Mouse (Mus musculus) megakaryocyte, embryonic 14.5 days (primary cell): ENCODE measurements at regions not wholly inside any gene's neighbourhood (a gene's known extent, or its start where the extent isn't known, plus 50 kb on each side); places are given as distances from the start of the nearest gene placed in this dataset.

Experiments used
- FLI1 ChIP-seq: IDR thresholded peaks from 2 replicates; pipeline ENCODE4 v1.6.1; 2012; ENCODE audit warnings: low read length, inconsistent platforms, mixed read lengths
- GATA1 ChIP-seq: IDR thresholded peaks from 3 replicates; pipeline ENCODE4 v1.6.1; 2012; ENCODE audit warnings: mixed read lengths, low read length, inconsistent platforms, borderline replicate concordance

GRCm38 (mm10) chr3:33967184-33967583 is 52.6 kb upstream of the Fxr1 start:
- TF ChIP-seq FLI1 (no peak), GATA1 (no peak)
